Mouse (Mus musculus) spleen, postnatal 10 days (tissue): ENCODE data around the gene Glt1d1.

Source experiments
- DNase-seq, 2 experiments: peaks; one replicate each; pipeline ENCODE4 v3.0.0; 2021 to 2022; ENCODE audit warnings: low spot score in 2 of 2

Gene Glt1d1

GRCm38 (mm10) chr5:127632167-127633145 is at the start of gene Glt1d1, which contains the start of gene Slc15a4:
Glt1d1 (plus strand) TSS chr5:127632262.
Slc15a4 (minus strand) TSS chr5:127632897.
- no peak for DNase-seq

GRCm38 (mm10) chr5:127583658-127584057 is 48.4 kb upstream of the Glt1d1 start:
- DNase-seq: peak in 1 of 2 experiments; percentile 26

GRCm38 (mm10) chr5:127587854-127588253 is 44.2 kb upstream of the Glt1d1 start:
- DNase-seq: no peak

- no peak for DNase-seq
Measured at GRCm38 (mm10) chr5:127592406-127592805, 39.7 kb upstream of the Glt1d1 start.

DNA sequence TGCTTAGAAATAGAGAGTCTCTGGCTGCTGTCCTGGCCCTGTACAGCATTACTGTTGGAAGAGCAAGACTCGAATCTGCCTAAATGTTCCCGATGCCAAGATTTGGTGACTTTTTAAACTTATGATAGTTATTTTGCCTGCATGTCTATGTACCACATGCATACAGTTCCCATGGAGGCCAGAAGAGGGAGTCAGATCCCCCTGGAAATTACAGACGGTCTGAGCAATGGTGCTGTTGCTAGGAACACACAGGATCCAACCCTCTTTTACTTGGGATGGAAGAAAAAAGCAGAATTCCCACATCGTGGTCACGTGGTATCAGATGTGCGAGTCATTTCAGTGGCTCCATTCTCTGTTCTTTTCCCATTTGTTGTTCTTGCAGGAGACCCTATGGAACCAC is 39.2 kb upstream of the Glt1d1 start:
- DNase-seq: peak in 1 of 2 experiments; percentile 40

DNA sequence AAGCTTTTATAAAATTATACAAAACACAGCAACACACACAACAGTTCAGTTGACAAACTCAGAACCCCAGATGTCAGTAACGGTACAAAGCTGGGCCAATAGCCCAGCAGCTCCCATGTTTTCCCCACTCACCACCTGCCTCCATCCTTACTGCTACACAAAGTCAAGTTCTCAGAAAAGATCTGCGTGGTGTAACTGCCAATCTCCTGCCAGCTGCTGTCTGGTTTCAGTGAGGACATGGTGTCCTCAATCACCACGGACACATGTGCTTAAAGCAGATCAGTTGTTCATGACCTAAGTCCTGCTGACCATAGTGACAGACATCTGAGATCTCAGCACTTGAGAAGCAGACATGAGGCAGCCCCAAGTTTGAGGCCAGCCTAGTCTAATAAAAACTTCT is 36.4 kb upstream of the Glt1d1 start:
- DNase-seq: no peak

DNA sequence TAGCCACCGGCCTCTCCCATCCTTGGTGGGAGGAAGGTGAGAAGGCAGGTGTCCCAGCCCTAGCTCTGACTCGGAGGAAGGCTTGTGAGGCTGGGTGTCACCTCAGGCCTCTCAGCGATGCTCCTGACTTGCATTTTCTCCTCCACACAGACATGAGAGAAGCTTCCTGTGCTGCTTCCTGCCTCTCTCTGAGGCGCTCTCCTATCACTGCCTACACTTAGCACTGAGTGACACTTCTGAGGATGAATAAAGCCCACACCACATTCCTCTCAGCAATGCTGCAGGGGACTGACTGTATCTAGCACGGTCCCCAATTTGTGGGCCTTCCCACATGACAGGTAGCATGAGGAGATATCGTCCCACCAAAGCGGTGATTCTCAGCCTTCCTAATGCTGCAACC is 35.2 kb upstream of the Glt1d1 start:
- DNase-seq: no peak

DNA sequence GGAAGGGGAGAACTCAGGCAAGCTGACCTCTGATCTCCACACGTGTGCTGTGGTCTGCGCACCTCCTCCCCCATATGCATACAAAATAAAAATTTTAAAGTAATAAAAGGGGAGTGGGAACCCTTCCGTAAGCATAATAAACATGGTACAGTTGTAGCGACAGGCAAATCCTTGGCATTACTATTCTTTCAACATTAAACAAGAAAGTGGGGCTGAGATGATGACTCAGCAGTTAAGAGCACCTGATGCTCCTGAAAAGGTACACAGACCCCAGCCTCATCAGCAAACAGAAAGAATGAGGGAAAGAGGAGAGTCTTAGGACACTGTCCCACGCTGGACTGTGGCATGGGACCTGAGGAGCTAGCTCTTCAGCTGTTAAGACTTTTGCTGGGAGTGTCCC is 29.1 kb upstream of the Glt1d1 start:
- no peak for DNase-seq

- no peak for DNase-seq
Measured at GRCm38 (mm10) chr5:127607507-127607906, 24.6 kb upstream of the Glt1d1 start.

DNA sequence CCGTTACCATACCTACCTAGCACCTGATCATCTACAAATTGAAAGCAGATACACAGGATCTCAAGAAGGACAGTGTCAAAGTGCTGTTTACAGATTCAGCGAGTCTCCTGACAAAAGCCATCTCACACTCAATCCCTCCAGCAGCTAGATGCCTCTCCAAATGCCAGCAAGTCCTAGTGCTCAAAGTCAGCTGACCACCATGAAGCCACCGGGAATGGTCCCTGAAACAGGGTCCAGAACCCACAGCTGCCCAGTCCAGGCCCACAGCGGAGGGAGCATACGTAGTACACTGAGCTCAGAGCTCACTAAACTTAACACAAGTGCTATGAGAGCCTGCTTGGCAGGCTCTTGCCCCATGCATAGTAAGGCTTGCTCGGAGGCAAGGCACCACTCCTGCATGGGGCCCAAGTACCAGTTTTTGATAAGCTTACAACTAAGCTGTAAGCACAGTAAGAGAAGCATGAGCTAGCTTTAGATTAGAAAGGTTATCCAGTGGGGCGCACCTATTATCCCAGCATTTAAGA is 22.8 kb upstream of the Glt1d1 start:
- no peak for DNase-seq

DNA sequence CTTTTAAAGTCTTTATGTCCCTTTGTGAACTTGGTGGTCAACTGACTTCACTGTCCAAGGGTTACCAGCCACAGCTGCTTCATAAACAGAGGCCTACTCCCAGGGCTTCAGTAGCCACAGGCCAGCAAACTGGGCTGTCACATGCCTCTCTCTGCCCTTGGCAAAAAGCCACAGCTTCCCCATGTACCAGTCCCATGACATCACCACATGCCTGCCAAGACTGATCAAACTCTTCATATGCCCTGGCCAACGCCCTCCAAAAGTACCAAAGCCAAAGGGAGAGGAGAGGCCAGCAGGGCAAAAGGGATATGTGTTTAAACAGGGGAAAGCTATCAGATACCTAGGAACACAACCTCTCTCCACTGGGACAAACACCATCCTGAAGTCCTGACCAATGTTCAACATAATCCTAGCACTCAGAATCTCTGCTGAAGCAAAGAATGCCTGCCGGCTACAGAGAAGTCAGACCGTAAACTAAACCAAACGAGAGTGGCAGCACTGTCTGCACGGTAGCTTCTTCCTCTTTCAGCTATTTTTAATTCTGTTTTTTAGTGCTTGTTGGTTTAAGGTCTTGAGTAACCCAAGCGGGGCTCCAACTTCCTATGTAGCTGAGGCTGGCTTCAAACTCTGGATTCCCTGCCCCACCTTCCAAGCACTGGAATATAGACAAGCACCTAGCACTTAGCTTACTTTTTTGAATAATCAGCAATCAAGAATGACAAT is 21.1 kb upstream of the Glt1d1 start:
- DNase-seq: peak; percentile 21 to 64

- peak in 1 of 2 experiments; percentile 40 for DNase-seq
Measured at GRCm38 (mm10) chr5:127611881-127612280, 20.2 kb upstream of the Glt1d1 start.

GRCm38 (mm10) chr5:127612397-127612796 is 19.7 kb upstream of the Glt1d1 start:
- no peak for DNase-seq

GRCm38 (mm10) chr5:127615459-127615858 is 16.6 kb upstream of the Glt1d1 start:
- DNase-seq: no peak

- DNase-seq: no peak
Measured at GRCm38 (mm10) chr5:127616151-127616550, 15.9 kb upstream of the Glt1d1 start.

- DNase-seq: peak; percentile 85 to 95
Measured at GRCm38 (mm10) chr5:127616884-127617635, 15.0 kb upstream of the Glt1d1 start.

GRCm38 (mm10) chr5:127618834-127619233 is 13.2 kb upstream of the Glt1d1 start:
- DNase-seq: no peak

DNA sequence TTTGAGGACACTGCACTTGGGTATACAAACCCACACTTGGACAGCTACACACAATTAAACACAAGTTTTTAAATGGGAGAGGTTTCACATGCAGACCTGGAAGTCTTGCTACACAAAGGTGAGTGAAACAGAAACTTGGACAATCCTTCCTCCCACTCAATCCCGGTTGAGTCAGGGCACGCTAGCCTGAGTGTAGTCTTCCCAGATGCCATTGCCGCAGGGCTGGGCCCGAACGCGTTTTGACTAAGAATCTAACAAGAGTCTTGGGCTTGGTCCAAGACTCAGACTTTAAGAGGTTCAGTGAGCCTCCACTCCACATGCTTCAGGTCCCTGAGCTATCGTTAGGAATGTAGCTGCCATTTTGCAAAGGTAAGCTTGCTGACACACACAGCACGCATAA is 11.7 kb upstream of the Glt1d1 start:
- no peak for DNase-seq

DNA sequence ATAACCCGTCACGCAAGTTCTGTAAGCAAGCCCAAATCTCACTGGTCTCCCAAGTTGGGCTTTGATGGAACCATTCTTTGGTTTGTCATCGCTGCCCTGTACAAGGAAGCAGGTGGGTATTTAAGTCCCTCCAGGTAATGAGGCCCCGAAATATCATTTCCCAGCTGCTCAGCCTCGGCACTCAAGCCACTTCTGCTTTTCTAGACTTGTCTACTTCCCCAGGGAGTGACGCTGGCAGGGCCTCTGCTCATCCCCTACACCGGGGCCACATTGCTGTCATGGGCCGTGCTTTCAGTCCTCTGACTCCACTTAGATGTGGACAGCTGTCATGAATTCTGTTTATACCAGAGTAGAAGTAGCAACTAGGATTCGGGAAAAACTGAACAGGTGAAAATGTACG is 11.0 kb upstream of the Glt1d1 start:
- DNase-seq: peak in 1 of 2 experiments; percentile 68

GRCm38 (mm10) chr5:127624427-127625213 is 7.4 kb upstream of the Glt1d1 start:
- no peak for DNase-seq

- no peak for DNase-seq
Measured at GRCm38 (mm10) chr5:127627242-127627641, 4.8 kb upstream of the Glt1d1 start.
